Mouse (Mus musculus) erythroblast, embryonic 14.5 days (primary cell): ENCODE measurements around the gene Cd274. TPM values are rescaled to one million over a fixed set of nuclear protein-coding genes. Genes with fewer than 3 reads are reported as not detected.

Experiments
- H3K27me3 ChIP-seq: 2 replicates; pipeline ENCODE4 v1.6.1; 2012; ENCODE audit warnings: inconsistent platforms; ENCODE audit not compliant: control insufficient read depth
- H3K36me3 ChIP-seq: 2 replicates; pipeline ENCODE4 v1.6.1; 2012; ENCODE audit warnings: mild to moderate bottlenecking, inconsistent platforms; ENCODE audit not compliant: control insufficient read depth
- H3K4me1 ChIP-seq: 2 replicates; pipeline ENCODE4 v1.6.1; 2012; ENCODE audit warnings: inconsistent platforms; ENCODE audit not compliant: control insufficient read depth
- H3K4me3 ChIP-seq: replicated peaks from 2 replicates; pipeline ENCODE3; 2012; ENCODE audit warnings: moderate library complexity, mild to moderate bottlenecking, inconsistent platforms
- H3K9me3 ChIP-seq: 2 replicates; pipeline ENCODE4 v1.6.1; 2012; ENCODE audit warnings: low read length, inconsistent platforms, mixed read lengths; ENCODE audit not compliant: control insufficient read depth
- GATA1 ChIP-seq: IDR thresholded peaks from 2 replicates; pipeline ENCODE4 v1.6.1; 2012; ENCODE audit warnings: low read length, inconsistent platforms, mixed read lengths
- TAL1 ChIP-seq: IDR thresholded peaks from 3 replicates; pipeline ENCODE4 v1.6.1; 2012; ENCODE audit warnings: low read length, inconsistent platforms, mixed read lengths
- polyA plus RNA-seq: library from polyadenylated mRNA; stranded (reverse); fragments of >175 nt; gene quantifications from 2 replicates; pipeline ENCODE4 v1.2.3, GENCODE M21; 2012

Gene Cd274
- polyA plus RNA-seq, 1 experiment, result not detected

- no peaks in the 10 kb centered on the region for H3K27me3 ChIP-seq
- H3K4me3 ChIP-seq, result no peak overlapping the region
- H3K36me3 ChIP-seq, result no peaks in the 10 kb centered on the region
- H3K9me3 ChIP-seq, result no peaks in the 10 kb centered on the region
- TF ChIP-seq TAL1 (no peak), GATA1 (no peak)
- peaks cover 2% of the 10 kb centered on the region for H3K4me1 ChIP-seq
Measured at GRCm38 (mm10) chr19:29416393-29416902, 49.2 kb downstream of the Cd274 start.

GRCm38 (mm10) chr19:29417188-29417587, 49.9 kb downstream of the Cd274 start:
- H3K4me3 ChIP-seq, result no peak overlapping the region
- peaks cover 2% of the 10 kb centered on the region for H3K4me1 ChIP-seq
- no peaks in the 10 kb centered on the region for H3K36me3 ChIP-seq
- no peaks in the 10 kb centered on the region for H3K27me3 ChIP-seq
- TF ChIP-seq TAL1 (no peak), GATA1 (no peak)
- H3K9me3 ChIP-seq, result no peaks in the 10 kb centered on the region

GRCm38 (mm10) chr19:29417894-29418293, 50.6 kb downstream of the Cd274 start:
- no peak overlapping the region for H3K4me3 ChIP-seq
- TF ChIP-seq TAL1 (no peak), GATA1 (no peak)
- no peaks in the 10 kb centered on the region for H3K36me3 ChIP-seq
- H3K27me3 ChIP-seq, result no peaks in the 10 kb centered on the region
- H3K9me3 ChIP-seq, result no peaks in the 10 kb centered on the region
- peaks cover 2% of the 10 kb centered on the region for H3K4me1 ChIP-seq

- Histone ChIP-seq H3K27me3 (no peaks in the 10 kb centered on the region), H3K4me3 (no peak overlapping the region), H3K36me3 (no peaks in the 10 kb centered on the region), H3K4me1 (peaks cover 2% of the 10 kb centered on the region), H3K9me3 (no peaks in the 10 kb centered on the region)
- no peak for TF ChIP-seq GATA1
- TF ChIP-seq TAL1, result no peak
Measured at GRCm38 (mm10) chr19:29418661-29419115, 51.4 kb downstream of the Cd274 start.

GRCm38 (mm10) chr19:29419506-29419905, 52.3 kb downstream of the Cd274 start:
- Histone ChIP-seq H3K27me3 (no peaks in the 10 kb centered on the region), H3K9me3 (no peaks in the 10 kb centered on the region), H3K36me3 (no peaks in the 10 kb centered on the region), H3K4me1 (peaks cover 2% of the 10 kb centered on the region), H3K4me3 (no peak overlapping the region)
- no peak for TF ChIP-seq TAL1
- TF ChIP-seq GATA1, result no peak

- no peak overlapping the region for H3K4me3 ChIP-seq
- TF ChIP-seq TAL1 (no peak), GATA1 (no peak)
- H3K36me3 ChIP-seq, result no peaks in the 10 kb centered on the region
- H3K9me3 ChIP-seq, result no peaks in the 10 kb centered on the region
- H3K4me1 ChIP-seq, result peaks cover 2% of the 10 kb centered on the region
- no peaks in the 10 kb centered on the region for H3K27me3 ChIP-seq
Measured at GRCm38 (mm10) chr19:29419946-29420345, 52.7 kb downstream of the Cd274 start.

GRCm38 (mm10) chr19:29420397-29420796, 53.1 kb downstream of the Cd274 start:
- TF ChIP-seq GATA1, result no peak
- no peak for TF ChIP-seq TAL1
- H3K9me3 ChIP-seq, result no peaks in the 10 kb centered on the region
- H3K4me1 ChIP-seq, result peaks cover 2% of the 10 kb centered on the region
- no peak overlapping the region for H3K4me3 ChIP-seq
- no peaks in the 10 kb centered on the region for H3K27me3 ChIP-seq
- H3K36me3 ChIP-seq, result no peaks in the 10 kb centered on the region

GRCm38 (mm10) chr19:29422013-29422645, 54.9 kb downstream of the Cd274 start:
- no peak for TF ChIP-seq GATA1
- no peak for TF ChIP-seq TAL1
- no peaks in the 10 kb centered on the region for H3K27me3 ChIP-seq
- H3K9me3 ChIP-seq, result no peaks in the 10 kb centered on the region
- H3K4me1 ChIP-seq, result peaks cover 2% of the 10 kb centered on the region
- no peaks in the 10 kb centered on the region for H3K36me3 ChIP-seq
- H3K4me3 ChIP-seq, result no peak overlapping the region

- no peaks in the 10 kb centered on the region for H3K9me3 ChIP-seq
- no peaks in the 10 kb centered on the region for H3K36me3 ChIP-seq
- H3K27me3 ChIP-seq, result no peaks in the 10 kb centered on the region
- no peak overlapping the region for H3K4me3 ChIP-seq
- TF ChIP-seq GATA1 (no peak), TAL1 (no peak)
- H3K4me1 ChIP-seq, result no peaks in the 10 kb centered on the region
Measured at GRCm38 (mm10) chr19:29422796-29423195, 55.5 kb downstream of the Cd274 start.
